Mouse (Mus musculus) heart, adult 2 months (tissue): ENCODE results near the gene Rarres1. TPM values are rescaled to one million over a fixed set of nuclear protein-coding genes. Genes with fewer than 3 reads are reported as not detected.

Experiments used
- DNase-seq, 2 experiments: peaks; one replicate each; pipeline ENCODE4 v3.0.0; 2021
- H3K27ac ChIP-seq: fragments of 200-600 bp; 2 replicates; pipeline ENCODE4 v1.8.1; 2022
- H3K27me3 ChIP-seq: fragments of 200-500 bp; 2 replicates; pipeline ENCODE4 v1.6.1; 2012; ENCODE audit warnings: mild to moderate bottlenecking, low read length, inconsistent platforms, mixed read lengths; ENCODE audit not compliant: control insufficient read depth, insufficient read depth
- H3K36me3 ChIP-seq: fragments of 200-500 bp; 2 replicates; pipeline ENCODE4 v1.6.1; 2012; ENCODE audit warnings: low read length, inconsistent platforms; ENCODE audit not compliant: control insufficient read depth, insufficient read depth
- H3K4me1 ChIP-seq: fragments of 200-500 bp; 2 replicates; pipeline ENCODE4 v1.6.1; 2011; ENCODE audit warnings: low read length; ENCODE audit not compliant: control insufficient read depth, insufficient read depth
- H3K4me3 ChIP-seq: fragments of 200-600 bp; 2 replicates; pipeline ENCODE4 v1.8.1; 2022
- H3K79me2 ChIP-seq: fragments of 200-500 bp; replicated peaks from 2 replicates; pipeline ENCODE4 v1.6.1; 2012; ENCODE audit warnings: mild to moderate bottlenecking, inconsistent platforms, low read length, moderate library complexity, mixed read lengths; ENCODE audit not compliant: control insufficient read depth, insufficient read depth
- H3K9ac ChIP-seq: fragments of 200-500 bp; 2 replicates; pipeline ENCODE4 v1.6.1; 2012; ENCODE audit warnings: low read depth, mild to moderate bottlenecking, control low read depth, inconsistent platforms, low read length, mixed read lengths
- CTCF ChIP-seq: fragments of 200-600 bp; IDR thresholded peaks from 2 replicates; pipeline ENCODE4 v1.8.1; 2022; ENCODE audit warnings: antibody characterized with exemption, mild to moderate bottlenecking, moderate library complexity
- EP300 ChIP-seq: fragments of 200-500 bp; IDR thresholded peaks from 2 replicates; pipeline ENCODE4 v1.6.1; 2011; ENCODE audit warnings: low read depth, low read length, control low read depth; ENCODE audit not compliant: insufficient read depth
- POLR2A ChIP-seq: fragments of 200-500 bp; IDR thresholded peaks from 2 replicates; pipeline ENCODE4 v1.6.1; 2011; ENCODE audit warnings: mild to moderate bottlenecking, low read depth, low read length, control low read depth; ENCODE audit not compliant: insufficient read depth
- WGBS: fragments of 180-500 bp; shearing (Covaris S2); methylation state at CpG from one replicate; pipeline ENCODE4 v1.1.7; 2018; 5-methylcytosine and 5-hydroxymethylcytosine counted together
- intact Hi-C: fragments of 180-260 bp; cut with DNase I; formaldehyde crosslinking; loops from one replicate; pipeline ENCODE4 v1.15.1; 2025
- polyA plus RNA-seq: library from polyadenylated mRNA; depleted of rRNA; stranded (reverse); fragments of >200 nt; gene quantifications from 2 replicates; pipeline ENCODE4 v1.2.3, GENCODE M21; 2012
- total RNA-seq, 2 experiments: library from RNA; stranded (reverse); gene quantifications; 2 replicates each; pipeline ENCODE4 v1.2.3; 2021

Rarres1 gene
- total and polyA plus RNA-seq, 3 experiments, result 0.70 to 1.0 (median 0.89) TPM

DNA sequence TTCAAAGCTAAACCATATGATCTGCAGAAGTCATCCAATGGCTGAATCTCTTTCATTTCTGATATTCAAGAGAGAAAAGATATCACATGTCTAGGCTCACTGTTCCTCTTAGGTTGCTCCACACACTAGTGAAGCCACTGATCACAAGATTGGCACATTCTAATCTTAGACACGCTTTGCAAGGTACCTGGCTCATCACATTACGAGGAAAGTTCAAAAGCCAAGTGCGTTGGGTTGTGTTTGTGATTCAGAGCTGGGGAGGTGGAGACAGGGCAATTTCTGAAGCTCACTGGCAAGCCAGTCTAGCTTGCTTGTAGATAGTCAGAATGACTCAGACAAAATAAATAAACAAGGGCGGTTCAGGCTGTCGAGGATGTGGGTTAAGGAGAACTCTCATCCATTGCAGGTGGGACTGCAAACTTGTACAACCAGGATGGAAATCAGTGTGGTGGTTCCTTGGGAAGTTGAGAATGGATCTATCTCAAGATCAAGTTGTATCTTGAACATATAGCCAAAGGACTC lies 38.7 kb upstream of the Rarres1 start:
- no peak overlapping the region for H3K27ac ChIP-seq
- 63% methylated on average over 5 of the region's 5 CpGs for WGBS
- no peak for TF ChIP-seq POLR2A
- no peak for TF ChIP-seq EP300
- no peak for TF ChIP-seq CTCF
- H3K4me3 ChIP-seq, result no peak overlapping the region
- DNase-seq, result no peak
- H3K27me3 ChIP-seq, result no peaks in the 10 kb centered on the region
- intact Hi-C loops, result no loop called here
- H3K4me1 ChIP-seq, result no peaks in the 10 kb centered on the region
- no peaks in the 10 kb centered on the region for H3K79me2 ChIP-seq
- no peaks in the 10 kb centered on the region for H3K36me3 ChIP-seq
- no peak overlapping the region for H3K9ac ChIP-seq

DNA sequence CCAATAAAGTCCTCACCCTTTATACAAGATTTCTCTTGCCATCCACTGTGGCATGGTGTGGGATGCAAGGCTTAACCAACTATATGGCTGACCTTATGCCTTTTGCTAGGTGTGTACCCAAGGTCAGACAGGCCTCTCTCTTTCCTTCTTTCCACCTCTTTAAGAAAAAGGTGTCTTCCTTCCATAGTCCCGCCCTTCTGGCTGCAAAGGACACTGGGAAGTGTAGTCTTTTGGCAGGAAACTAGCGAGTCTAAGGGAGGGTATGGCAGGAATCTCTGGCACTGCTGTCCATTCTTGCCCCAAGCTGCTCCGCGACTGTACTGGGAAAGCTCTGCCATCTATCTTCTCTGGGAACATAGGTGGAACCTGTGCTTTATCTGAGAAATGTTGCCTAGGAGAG lies 38.0 kb upstream of the Rarres1 start:
- WGBS, result 34% methylated on average over 4 of the region's 4 CpGs
- no peaks in the 10 kb centered on the region for H3K79me2 ChIP-seq
- intact Hi-C loops, result no loop called here
- DNase-seq, result no peak
- no peak for TF ChIP-seq POLR2A
- TF ChIP-seq EP300, result no peak
- no peak for TF ChIP-seq CTCF
- H3K36me3 ChIP-seq, result no peaks in the 10 kb centered on the region
- H3K27me3 ChIP-seq, result no peaks in the 10 kb centered on the region
- H3K27ac ChIP-seq, result no peak overlapping the region
- H3K9ac ChIP-seq, result no peak overlapping the region
- no peak overlapping the region for H3K4me3 ChIP-seq
- H3K4me1 ChIP-seq, result no peaks in the 10 kb centered on the region

DNA sequence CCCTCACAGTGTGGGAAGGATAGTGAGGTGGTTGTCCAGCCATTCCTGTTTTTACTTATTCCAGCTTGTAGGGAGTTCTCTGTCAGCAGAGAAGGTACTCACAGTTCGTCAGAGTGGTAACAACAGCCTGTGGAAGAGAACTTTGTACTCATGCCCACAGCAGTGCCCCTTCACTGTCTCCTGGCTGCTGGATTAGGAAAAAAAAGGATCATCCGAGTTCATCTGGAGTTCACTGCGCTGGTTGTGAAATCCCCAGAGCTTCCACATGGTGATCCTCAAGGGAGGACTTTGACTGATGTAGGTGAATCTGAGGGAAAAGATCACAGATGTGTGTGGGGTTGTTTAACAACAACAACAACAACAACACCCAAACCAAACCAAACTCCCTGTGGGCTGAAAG lies 35.9 kb upstream of the Rarres1 start:
- Histone ChIP-seq H3K4me3 (no peak overlapping the region), H3K27ac (no peak overlapping the region), H3K9ac (no peak overlapping the region), H3K27me3 (no peaks in the 10 kb centered on the region), H3K4me1 (no peaks in the 10 kb centered on the region), H3K79me2 (no peaks in the 10 kb centered on the region), H3K36me3 (no peaks in the 10 kb centered on the region)
- no peak for TF ChIP-seq EP300
- TF ChIP-seq POLR2A, result no peak
- TF ChIP-seq CTCF, result no peak
- DNase-seq, result no peak
- intact Hi-C loops, result no loop called here
- WGBS, result 68% methylated on average over 3 of the region's 3 CpGs

DNA sequence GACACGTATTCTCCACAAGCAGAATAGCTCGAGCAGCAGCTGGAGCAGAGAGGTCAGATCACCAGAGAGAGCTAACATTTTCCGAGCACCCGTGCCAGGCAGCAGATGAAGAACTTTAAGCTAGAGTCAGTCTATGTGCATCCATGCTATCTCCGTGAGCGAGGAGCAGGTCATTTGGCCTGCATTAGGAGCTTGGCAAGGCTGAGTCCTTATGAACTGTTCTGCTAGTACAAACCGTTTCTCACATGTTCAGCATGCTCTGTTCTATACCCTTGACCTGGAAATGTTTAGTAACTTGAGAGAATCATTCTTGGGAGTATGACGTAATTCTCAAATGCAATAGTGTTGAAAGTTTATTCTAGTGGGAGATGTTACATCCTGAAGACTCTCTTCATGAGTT lies 28.3 kb upstream of the Rarres1 start:
- H3K27ac ChIP-seq, result no peak overlapping the region
- no peaks in the 10 kb centered on the region for H3K27me3 ChIP-seq
- no peaks in the 10 kb centered on the region for H3K4me1 ChIP-seq
- no peaks in the 10 kb centered on the region for H3K79me2 ChIP-seq
- H3K4me3 ChIP-seq, result no peak overlapping the region
- no peak for DNase-seq
- WGBS, result 64% methylated on average over 8 of the region's 8 CpGs
- TF ChIP-seq EP300 (no peak), CTCF (no peak), POLR2A (no peak)
- intact Hi-C loops, result no loop called here
- H3K9ac ChIP-seq, result no peak overlapping the region
- no peaks in the 10 kb centered on the region for H3K36me3 ChIP-seq

DNA sequence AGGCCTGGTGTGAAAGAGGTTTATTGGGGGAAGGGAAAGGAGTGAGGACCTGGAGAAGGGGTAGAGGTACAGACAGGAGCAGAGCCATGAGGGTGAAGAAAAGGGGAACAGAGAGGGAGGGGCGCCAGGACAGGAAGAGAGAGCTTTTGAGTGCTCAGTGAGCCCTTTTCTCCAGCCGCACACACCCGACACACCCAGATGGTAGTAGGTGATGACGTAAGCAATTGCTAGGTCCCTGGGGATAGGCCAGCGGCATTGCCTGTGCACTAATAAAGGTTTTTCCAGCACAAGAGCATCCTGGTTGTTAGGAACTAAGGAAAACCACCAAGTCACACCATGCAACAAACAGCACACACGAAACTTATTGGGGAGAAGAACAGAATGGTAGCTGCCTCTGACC lies 9.4 kb upstream of the Rarres1 start:
- TF ChIP-seq EP300 (no peak), POLR2A (no peak), CTCF (no peak)
- Histone ChIP-seq H3K36me3 (no peaks in the 10 kb centered on the region), H3K27ac (no peak overlapping the region), H3K4me3 (no peak overlapping the region), H3K27me3 (no peaks in the 10 kb centered on the region; the same call in 1 of the 2 replicates), H3K79me2 (no peaks in the 10 kb centered on the region), H3K4me1 (no peaks in the 10 kb centered on the region), H3K9ac (no peak overlapping the region)
- intact Hi-C loops, result no loop called here
- peak in 1 of 2 experiments; percentile 8 for DNase-seq
- 64% methylated on average over 6 of the region's 6 CpGs for WGBS

DNA sequence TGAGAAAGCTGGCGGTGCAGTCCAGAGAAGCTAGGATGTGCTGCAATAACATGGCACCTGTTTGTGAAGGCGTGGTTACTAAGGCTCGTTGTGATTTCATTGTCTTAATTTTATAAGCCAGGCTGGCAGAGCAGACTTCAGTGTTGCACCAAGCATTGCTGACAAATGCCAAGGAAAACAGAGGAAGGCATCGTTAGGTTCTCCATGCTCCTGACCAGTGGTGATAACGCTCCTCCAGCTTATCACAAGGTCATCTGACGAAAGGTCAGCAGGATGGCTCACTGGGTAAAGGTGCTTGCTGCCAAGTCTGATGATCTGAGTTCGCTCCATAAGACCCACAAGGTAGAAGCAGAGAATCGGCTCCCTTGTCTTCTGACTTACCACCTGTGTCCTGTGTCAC lies 7.4 kb upstream of the Rarres1 start:
- intact Hi-C loops, result no loop called here
- H3K9ac ChIP-seq, result no peak overlapping the region
- 72% methylated on average over 8 of the region's 8 CpGs for WGBS
- TF ChIP-seq EP300 (no peak), CTCF (no peak), POLR2A (no peak)
- no peaks in the 10 kb centered on the region; the same call in 1 of the 2 replicates for H3K27me3 ChIP-seq
- no peaks in the 10 kb centered on the region for H3K36me3 ChIP-seq
- no peak for DNase-seq
- no peaks in the 10 kb centered on the region for H3K79me2 ChIP-seq
- H3K4me3 ChIP-seq, result no peak overlapping the region
- no peaks in the 10 kb centered on the region for H3K4me1 ChIP-seq
- no peak overlapping the region for H3K27ac ChIP-seq
